Mouse (Mus musculus): ENCODE results near the gene Raf1. TPM values are rescaled to one million over a fixed set of nuclear protein-coding genes. Genes with fewer than 3 reads are reported as not detected.
A peak's percentile ranks its signal among the peaks of the same experiment; 100 is the strongest.
"Not testable (repeated sequence)": the region's sequence is repeated elsewhere in the genome, so short reads cannot be mapped to it uniquely, and the experiment has no call there.

Gene Raf1
- polyA plus RNA-seq, 1 experiment = 1.6 TPM

GRCm38 (mm10) chr6:115672700-115673099 is 3.7 kb downstream of the Raf1 start:
- Histone ChIP-seq H3K27me3 (ENCODE audit: control insufficient read depth) (no peaks in the 10 kb centered on the region), H3K36me3 (ENCODE audit: control insufficient read depth) (peaks cover 14% of the 10 kb centered on the region), H3K9me3 (ENCODE audit: control insufficient read depth, low read length) (no peaks in the 10 kb centered on the region), H3K4me1 (ENCODE audit: control insufficient read depth) (peaks cover 50% of the 10 kb centered on the region), H3K4me3 (replicated peaks) (no peak overlapping the region)
- no peak for TF ChIP-seq GATA1 (IDR thresholded peaks at IDR 0.05; ENCODE audit: low read length)
- no peak for TF ChIP-seq TAL1 (IDR thresholded peaks at IDR 0.05; ENCODE audit: low read length)

DNA sequence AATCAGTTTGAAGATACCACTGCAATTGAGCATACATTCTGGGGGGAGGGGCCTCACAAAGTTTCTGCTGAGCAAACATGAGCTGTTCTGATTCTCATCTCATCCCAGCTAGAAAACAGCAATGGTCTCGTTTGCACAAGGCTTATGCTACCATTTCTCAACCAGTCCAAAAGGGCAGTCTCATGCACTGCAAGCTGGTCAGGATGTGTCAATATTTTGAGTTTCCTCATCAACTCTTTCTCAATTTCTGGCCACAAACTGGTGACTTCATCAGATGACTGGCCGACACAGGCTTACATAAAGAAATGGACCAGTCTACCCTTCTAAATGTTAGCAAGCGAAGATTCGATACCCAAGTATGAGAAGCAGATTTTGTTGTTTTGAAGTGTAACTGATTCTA is 9.8 kb downstream of the Raf1 start:
- H3K36me3 ChIP-seq (ENCODE audit: control insufficient read depth) = peaks cover 23% of the 10 kb centered on the region
- no peak for TF ChIP-seq TAL1 (IDR thresholded peaks at IDR 0.05; ENCODE audit: low read length)
- no peak for TF ChIP-seq GATA1 (IDR thresholded peaks at IDR 0.05; ENCODE audit: low read length)
- H3K4me1 ChIP-seq (ENCODE audit: control insufficient read depth) = peaks cover 33% of the 10 kb centered on the region
- no peaks in the 10 kb centered on the region for H3K27me3 ChIP-seq (ENCODE audit: control insufficient read depth)
- no peaks in the 10 kb centered on the region for H3K9me3 ChIP-seq (ENCODE audit: control insufficient read depth, low read length)
- H3K4me3 ChIP-seq (replicated peaks) = no peak overlapping the region

DNA sequence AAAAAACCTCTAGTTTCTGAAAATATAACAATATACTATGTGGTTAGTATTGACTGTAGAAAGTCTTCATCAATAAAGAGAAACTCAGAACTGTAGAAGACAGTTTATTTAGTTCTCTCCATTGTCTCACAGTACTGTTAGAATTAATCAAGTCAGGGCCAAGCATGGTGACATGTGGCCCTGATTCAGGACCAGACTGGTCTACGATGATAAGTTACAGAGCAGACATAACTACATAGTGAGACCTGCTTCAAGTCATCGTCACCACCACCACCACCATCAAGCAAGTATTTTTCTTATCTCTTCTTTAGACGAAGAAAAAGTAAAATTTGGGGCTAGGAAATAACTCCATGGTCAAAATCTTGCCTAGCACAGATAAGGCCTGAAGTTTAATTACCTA is 12.2 kb downstream of the Raf1 start:
- Histone ChIP-seq H3K4me3 (replicated peaks) (no peak overlapping the region), H3K4me1 (ENCODE audit: control insufficient read depth) (peaks cover 41% of the 10 kb centered on the region), H3K36me3 (ENCODE audit: control insufficient read depth) (peaks cover 17% of the 10 kb centered on the region), H3K27me3 (ENCODE audit: control insufficient read depth) (no peaks in the 10 kb centered on the region), H3K9me3 (ENCODE audit: control insufficient read depth, low read length) (no peaks in the 10 kb centered on the region)
- TF ChIP-seq GATA1 (IDR thresholded peaks at IDR 0.05; ENCODE audit: low read length) (no peak), TAL1 (IDR thresholded peaks at IDR 0.05; ENCODE audit: low read length) (no peak)

DNA sequence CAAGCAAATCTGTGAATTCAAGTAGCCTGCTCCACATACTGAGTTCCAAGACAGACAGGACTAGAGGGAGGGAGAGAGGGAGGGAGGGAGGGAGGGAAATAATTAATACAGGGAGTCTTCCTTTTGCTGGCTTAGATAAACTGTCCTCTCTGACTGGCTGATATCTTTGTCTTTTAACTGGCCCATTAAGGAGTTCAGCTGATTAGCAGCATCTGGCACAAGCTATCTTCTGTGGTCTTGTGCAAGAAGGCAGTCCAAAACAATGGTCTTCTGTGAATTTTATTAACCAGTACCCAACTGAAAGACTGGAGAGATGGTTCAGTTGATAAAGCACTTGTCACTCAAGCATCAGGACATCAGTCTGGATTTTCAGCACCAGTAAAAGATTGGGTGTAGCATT is 17.6 kb downstream of the Raf1 start:
- Histone ChIP-seq H3K27me3 (ENCODE audit: control insufficient read depth) (no peaks in the 10 kb centered on the region), H3K36me3 (ENCODE audit: control insufficient read depth) (peaks cover 9% of the 10 kb centered on the region), H3K4me1 (ENCODE audit: control insufficient read depth) (peaks cover 58% of the 10 kb centered on the region), H3K9me3 (ENCODE audit: control insufficient read depth, low read length) (no peaks in the 10 kb centered on the region), H3K4me3 (replicated peaks) (no peak overlapping the region)
- TF ChIP-seq GATA1 (IDR thresholded peaks at IDR 0.05; ENCODE audit: low read length) = no peak
- no peak for TF ChIP-seq TAL1 (IDR thresholded peaks at IDR 0.05; ENCODE audit: low read length)

GRCm38 (mm10) chr6:115653939-115654338 is 22.5 kb downstream of the Raf1 start:
- H3K4me1 ChIP-seq (ENCODE audit: control insufficient read depth) = peaks cover 70% of the 10 kb centered on the region
- TF ChIP-seq GATA1 (IDR thresholded peaks at IDR 0.05; ENCODE audit: low read length) (no peak), TAL1 (IDR thresholded peaks at IDR 0.05; ENCODE audit: low read length) (no peak)
- H3K4me3 ChIP-seq (replicated peaks) = no peak overlapping the region

DNA sequence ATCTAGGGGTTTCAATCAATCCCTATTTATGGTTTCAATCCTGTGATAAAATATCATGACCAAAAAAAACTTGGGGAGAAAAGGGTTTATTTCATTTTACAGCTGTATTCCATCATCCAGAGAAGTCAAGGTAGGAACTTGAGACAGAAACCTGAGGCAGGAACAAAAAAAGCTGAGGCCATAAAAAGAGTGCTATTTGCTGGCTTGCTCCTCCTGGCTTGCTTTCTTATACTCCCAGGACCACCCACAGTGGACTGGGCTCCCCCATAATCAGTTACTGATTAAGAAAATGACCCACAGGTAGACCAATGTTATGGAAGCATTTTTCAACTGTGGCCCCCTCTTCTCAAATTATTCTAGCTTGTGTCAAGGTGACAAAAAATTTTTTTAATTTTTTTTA is 24.7 kb downstream of the Raf1 start:
- Histone ChIP-seq H3K9me3 (ENCODE audit: control insufficient read depth, low read length) (no peaks in the 10 kb centered on the region), H3K4me3 (replicated peaks) (no peak overlapping the region), H3K27me3 (ENCODE audit: control insufficient read depth) (no peaks in the 10 kb centered on the region), H3K4me1 (ENCODE audit: control insufficient read depth) (peaks cover 67% of the 10 kb centered on the region), H3K36me3 (ENCODE audit: control insufficient read depth) (peaks cover 3% of the 10 kb centered on the region)
- TF ChIP-seq TAL1 (IDR thresholded peaks at IDR 0.05; ENCODE audit: low read length) (no peak), GATA1 (IDR thresholded peaks at IDR 0.05; ENCODE audit: low read length) (no peak)

More at GRCm38 (mm10) chr6:115653939-115654338, 22.5 kb downstream of the Raf1 start:
- H3K36me3 ChIP-seq (ENCODE audit: control insufficient read depth) = peaks cover 3% of the 10 kb centered on the region
- no peaks in the 10 kb centered on the region for H3K9me3 ChIP-seq (ENCODE audit: control insufficient read depth, low read length)
- H3K27me3 ChIP-seq (ENCODE audit: control insufficient read depth) = no peaks in the 10 kb centered on the region

GRCm38 (mm10) chr6:115650476-115651427 is 25.7 kb downstream of the Raf1 start:
- H3K4me3 ChIP-seq (replicated peaks) = peak overlapping the region; percentile 1
- H3K36me3 ChIP-seq (ENCODE audit: control insufficient read depth) = peaks cover 3% of the 10 kb centered on the region
- no peaks in the 10 kb centered on the region for H3K27me3 ChIP-seq (ENCODE audit: control insufficient read depth)
- TF ChIP-seq GATA1 (IDR thresholded peaks at IDR 0.05; ENCODE audit: low read length) (no peak), TAL1 (IDR thresholded peaks at IDR 0.05; ENCODE audit: low read length) (no peak)
- no peaks in the 10 kb centered on the region for H3K9me3 ChIP-seq (ENCODE audit: control insufficient read depth, low read length)
- H3K4me1 ChIP-seq (ENCODE audit: control insufficient read depth) = peaks cover 59% of the 10 kb centered on the region

GRCm38 (mm10) chr6:115649792-115650365 is 26.6 kb downstream of the Raf1 start:
- no peak for TF ChIP-seq GATA1 (IDR thresholded peaks at IDR 0.05; ENCODE audit: low read length)
- no peak for TF ChIP-seq TAL1 (IDR thresholded peaks at IDR 0.05; ENCODE audit: low read length)
- no peaks in the 10 kb centered on the region for H3K27me3 ChIP-seq (ENCODE audit: control insufficient read depth)
- no peak overlapping the region for H3K4me3 ChIP-seq (replicated peaks)
- no peaks in the 10 kb centered on the region for H3K9me3 ChIP-seq (ENCODE audit: control insufficient read depth, low read length)
- peaks cover 54% of the 10 kb centered on the region for H3K4me1 ChIP-seq (ENCODE audit: control insufficient read depth)
- peaks cover 3% of the 10 kb centered on the region for H3K36me3 ChIP-seq (ENCODE audit: control insufficient read depth)

DNA sequence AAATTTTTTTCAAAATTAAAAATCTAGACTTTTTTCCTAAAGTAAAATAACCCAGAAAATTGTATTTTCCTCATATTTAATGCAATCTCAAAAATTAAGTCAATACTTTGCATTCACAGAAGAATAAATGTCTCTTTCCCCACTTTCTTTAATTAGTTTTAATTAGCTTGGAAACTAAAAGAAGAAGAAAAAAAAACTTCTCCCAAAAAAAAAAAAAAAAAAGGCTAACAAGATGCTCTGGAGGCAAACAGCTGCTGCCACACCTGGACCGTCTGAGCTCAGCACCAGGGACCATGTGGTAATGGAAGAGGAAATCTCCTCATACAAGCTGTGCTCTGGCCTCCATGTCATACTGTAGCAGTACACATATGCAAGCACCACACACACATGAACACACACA is 33.1 kb downstream of the Raf1 start:
- Histone ChIP-seq H3K27me3 (ENCODE audit: control insufficient read depth) (no peaks in the 10 kb centered on the region), H3K9me3 (ENCODE audit: control insufficient read depth, low read length) (no peaks in the 10 kb centered on the region), H3K4me3 (replicated peaks) (no peak overlapping the region), H3K4me1 (ENCODE audit: control insufficient read depth) (peaks cover 3% of the 10 kb centered on the region), H3K36me3 (ENCODE audit: control insufficient read depth) (peaks cover 35% of the 10 kb centered on the region)
- no peak for TF ChIP-seq GATA1 (IDR thresholded peaks at IDR 0.05; ENCODE audit: low read length)
- TF ChIP-seq TAL1 (IDR thresholded peaks at IDR 0.05; ENCODE audit: low read length) = no peak

DNA sequence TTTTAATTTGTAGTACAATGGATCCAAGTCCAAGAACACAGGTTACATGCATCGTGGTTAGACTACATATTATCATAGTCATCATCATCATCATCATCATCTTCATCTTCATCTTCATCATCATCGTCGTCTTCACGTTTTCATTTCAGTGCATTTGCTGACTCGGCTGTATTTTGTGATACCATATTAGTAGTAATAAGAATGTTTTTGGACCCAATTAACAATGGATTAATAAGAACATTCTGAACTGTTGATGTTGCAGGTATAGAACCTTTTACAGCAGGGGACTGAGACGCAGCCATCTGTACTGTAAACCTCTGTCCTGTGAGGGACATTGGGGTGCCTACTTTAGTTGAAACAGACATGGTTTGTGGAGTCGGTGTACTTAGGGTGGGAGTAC is 38.2 kb downstream of the Raf1 start:
- not testable (repeated sequence) for H3K4me3 ChIP-seq (replicated peaks); H3K4me1 ChIP-seq (ENCODE audit: control insufficient read depth); H3K27me3 ChIP-seq (ENCODE audit: control insufficient read depth); H3K9me3 ChIP-seq (ENCODE audit: control insufficient read depth, low read length)
- H3K36me3 ChIP-seq (ENCODE audit: control insufficient read depth) = peaks cover 80% of the 10 kb centered on the region

All from erythroblast, embryonic 14.5 days (primary cell).